Mouse (Mus musculus) midbrain, embryonic 14.5 days (tissue): ENCODE measurements around the gene Trim31. TPM values are rescaled to one million over a fixed set of nuclear protein-coding genes. Genes with fewer than 3 reads are reported as not detected.

Experiments
- ATAC-seq: fragments of 200-750 bp; cut with Nextera tagmentation; 2 replicates; pipeline ENCODE4 v1.8.0; 2017; ENCODE audit warnings: moderate number of reproducible peaks, moderate library complexity; ENCODE audit not compliant: low FRiP score, low TSS enrichment
- DNase-seq: peaks from one replicate; pipeline ENCODE4 v3.0.0-alpha.2; 2015
- H3K27ac ChIP-seq: fragments of 300-500 bp; sonication (generic); replicated peaks from 2 replicates; pipeline ENCODE4 v1.5.1; 2014; ENCODE audit warnings: mild to moderate bottlenecking, low read depth, low read length, moderate library complexity
- H3K27me3 ChIP-seq: fragments of 300-500 bp; sonication (generic); 2 replicates; pipeline ENCODE4 v1.6.1; 2014; ENCODE audit warnings: low read length, control low read depth, mixed read lengths; ENCODE audit not compliant: control insufficient read depth, insufficient read depth
- H3K36me3 ChIP-seq: fragments of 300-500 bp; sonication (generic); 2 replicates; pipeline ENCODE4 v1.6.1; 2014; ENCODE audit warnings: low read length, control low read depth; ENCODE audit not compliant: control insufficient read depth, insufficient read depth
- H3K4me1 ChIP-seq: fragments of 300-500 bp; sonication (generic); 2 replicates; pipeline ENCODE4 v1.6.1; 2014; ENCODE audit warnings: mild to moderate bottlenecking, antibody characterized with exemption, low read length, control low read depth; ENCODE audit not compliant: control insufficient read depth, insufficient read depth
- H3K4me2 ChIP-seq: fragments of 300-500 bp; sonication (generic); 2 replicates; pipeline ENCODE4 v1.6.1; 2014; ENCODE audit warnings: mild to moderate bottlenecking, low read length, moderate library complexity
- H3K4me3 ChIP-seq: fragments of 300-500 bp; sonication (generic); replicated peaks from 2 replicates; pipeline ENCODE4 v1.5.1; 2014; ENCODE audit warnings: low read depth, low read length
- H3K9ac ChIP-seq: fragments of 300-500 bp; sonication (generic); replicated peaks from 2 replicates; pipeline ENCODE4 v1.6.1; 2014; ENCODE audit warnings: mild to moderate bottlenecking, low read length, moderate library complexity
- H3K9me3 ChIP-seq: fragments of 300-500 bp; sonication (generic); 2 replicates; pipeline ENCODE4 v1.6.1; 2016; ENCODE audit warnings: low read length, control low read depth, mixed read lengths; ENCODE audit not compliant: control insufficient read depth
- WGBS: fragments of 180-500 bp; shearing (Covaris S2); extraction: QIAGEN DNeasy Blood & Tissue Kit; methylation state at CpG from one replicate; pipeline ENCODE4 v1.1.7; 2014; 5-methylcytosine and 5-hydroxymethylcytosine counted together
- polyA plus RNA-seq: library from polyadenylated mRNA; unstranded; fragments of >200 nt; fragmentation: Nextera tagmentation; extraction: Ambion mirVana; gene quantifications from 2 replicates; pipeline ENCODE4 v1.2.1, GENCODE M21; 2014

Gene Trim31
- not detected in 2 replicates for polyA plus RNA-seq

- H3K9ac ChIP-seq = no peak within 1 kb of the TSS
- no peaks in the 10 kb centered on the region for H3K4me1 ChIP-seq
- no peak within 1 kb of the TSS for H3K4me2 ChIP-seq
- WGBS = 77% methylated on average over 6 of the region's 6 CpGs
- H3K36me3 ChIP-seq = no peaks in the 10 kb centered on the region
- DNase-seq (no peak), ATAC-seq (no peak)
- no peak within 1 kb of the TSS for H3K4me3 ChIP-seq
- H3K27ac ChIP-seq = no peak within 1 kb of the TSS
- H3K27me3 ChIP-seq = no peaks in the 10 kb centered on the region
- H3K9me3 ChIP-seq = no peaks in the 10 kb centered on the region
Observed at GRCm38 (mm10) chr17:36897552-36898205, at the start of gene Trim31. Gene Trim31, plus strand, starts transcription at chr17:36898118.

- H3K4me1 ChIP-seq = no peaks in the 10 kb centered on the region
- no peaks in the 10 kb centered on the region for H3K9me3 ChIP-seq
- ATAC-seq (no peak), DNase-seq (no peak)
- no peak overlapping the region for H3K4me2 ChIP-seq
- H3K27ac ChIP-seq = no peak overlapping the region
- peaks cover 46% of the 10 kb centered on the region for H3K36me3 ChIP-seq
- H3K4me3 ChIP-seq = no peak overlapping the region
- WGBS = 85% methylated on average over 5 of the region's 5 CpGs
- H3K27me3 ChIP-seq = no peaks in the 10 kb centered on the region
- no peak overlapping the region for H3K9ac ChIP-seq
Observed at GRCm38 (mm10) chr17:36848911-36849310, 49.0 kb upstream of the Trim31 start.

- no peak for ATAC-seq
- no peak for DNase-seq
- Histone ChIP-seq H3K4me1 (no peaks in the 10 kb centered on the region), H3K4me3 (no peak overlapping the region), H3K27ac (no peak overlapping the region), H3K9me3 (no peaks in the 10 kb centered on the region), H3K27me3 (no peaks in the 10 kb centered on the region), H3K36me3 (peaks cover 51% of the 10 kb centered on the region), H3K4me2 (no peak overlapping the region), H3K9ac (no peak overlapping the region)
- 87% methylated on average over 2 of the region's 2 CpGs for WGBS
Observed at GRCm38 (mm10) chr17:36849992-36850391, 47.9 kb upstream of the Trim31 start.

- DNase-seq = no peak
- Histone ChIP-seq H3K4me1 (no peaks in the 10 kb centered on the region), H3K4me3 (no peak overlapping the region), H3K27me3 (no peaks in the 10 kb centered on the region), H3K9ac (no peak overlapping the region), H3K36me3 (peaks cover 61% of the 10 kb centered on the region), H3K4me2 (no peak overlapping the region), H3K9me3 (no peaks in the 10 kb centered on the region), H3K27ac (no peak overlapping the region)
- no peak for ATAC-seq
- 95% methylated on average over 5 of the region's 5 CpGs for WGBS
Observed at GRCm38 (mm10) chr17:36851200-36851599, 46.7 kb upstream of the Trim31 start.

GRCm38 (mm10) chr17:36851627-36852026 is 46.3 kb upstream of the Trim31 start:
- Histone ChIP-seq H3K4me1 (no peaks in the 10 kb centered on the region), H3K9ac (no peak overlapping the region), H3K27me3 (no peaks in the 10 kb centered on the region), H3K4me3 (no peak overlapping the region), H3K9me3 (no peaks in the 10 kb centered on the region), H3K27ac (no peak overlapping the region), H3K4me2 (no peak overlapping the region), H3K36me3 (peaks cover 62% of the 10 kb centered on the region)
- DNase-seq = no peak
- ATAC-seq = no peak
- 94% methylated on average over 5 of the region's 5 CpGs for WGBS

GRCm38 (mm10) chr17:36855484-36855883 is 42.4 kb upstream of the Trim31 start:
- DNase-seq (no peak), ATAC-seq (no peak)
- Histone ChIP-seq H3K27me3 (no peaks in the 10 kb centered on the region), H3K27ac (no peak overlapping the region), H3K4me1 (no peaks in the 10 kb centered on the region), H3K36me3 (peaks cover 92% of the 10 kb centered on the region), H3K4me2 (no peak overlapping the region), H3K9me3 (no peaks in the 10 kb centered on the region), H3K4me3 (no peak overlapping the region), H3K9ac (no peak overlapping the region)
- WGBS = 98% methylated on average over 3 of the region's 3 CpGs

- no peak overlapping the region for H3K27ac ChIP-seq
- ATAC-seq (no peak), DNase-seq (no peak)
- H3K36me3 ChIP-seq = peaks cover 85% of the 10 kb centered on the region
- no peak overlapping the region for H3K4me3 ChIP-seq
- H3K4me2 ChIP-seq = no peak overlapping the region
- WGBS = 96% methylated on average over 4 of the region's 4 CpGs
- no peaks in the 10 kb centered on the region for H3K27me3 ChIP-seq
- H3K4me1 ChIP-seq = no peaks in the 10 kb centered on the region
- no peaks in the 10 kb centered on the region for H3K9me3 ChIP-seq
- no peak overlapping the region for H3K9ac ChIP-seq
Observed at GRCm38 (mm10) chr17:36856236-36856635, 41.7 kb upstream of the Trim31 start.

- ATAC-seq (no peak), DNase-seq (no peak)
- peaks cover 66% of the 10 kb centered on the region for H3K36me3 ChIP-seq
- no peaks in the 10 kb centered on the region for H3K9me3 ChIP-seq
- H3K4me3 ChIP-seq = no peak overlapping the region
- H3K4me1 ChIP-seq = no peaks in the 10 kb centered on the region
- no peak overlapping the region for H3K27ac ChIP-seq
- H3K4me2 ChIP-seq = no peak overlapping the region
- no peak overlapping the region for H3K9ac ChIP-seq
- 96% methylated on average over 3 of the region's 3 CpGs for WGBS
- H3K27me3 ChIP-seq = no peaks in the 10 kb centered on the region
Observed at GRCm38 (mm10) chr17:36858181-36858580, 39.7 kb upstream of the Trim31 start.

- Histone ChIP-seq H3K27ac (no peak overlapping the region), H3K4me3 (no peak overlapping the region), H3K9me3 (no peaks in the 10 kb centered on the region), H3K27me3 (no peaks in the 10 kb centered on the region), H3K9ac (no peak overlapping the region), H3K4me2 (no peak overlapping the region), H3K4me1 (peaks cover 1% of the 10 kb centered on the region; the same call in 1 of the 2 replicates), H3K36me3 (peaks cover 35% of the 10 kb centered on the region)
- no peak for ATAC-seq
- WGBS = 74% methylated on average over 2 of the region's 2 CpGs
- no peak for DNase-seq
Observed at GRCm38 (mm10) chr17:36861680-36862079, 36.2 kb upstream of the Trim31 start.
